Mouse (Mus musculus) midbrain, embryonic 13.5 days (tissue): ENCODE data around the gene Klf11. TPM values are rescaled to one million over a fixed set of nuclear protein-coding genes. Genes with fewer than 3 reads are reported as not detected.

Source experiments
- ATAC-seq: fragments of 200-750 bp; cut with Nextera tagmentation; 2 replicates; pipeline ENCODE4 v1.8.0; 2017; ENCODE audit warnings: mild to moderate bottlenecking, moderate TSS enrichment, moderate library complexity
- H3K27ac ChIP-seq: fragments of 300-500 bp; sonication (generic); 2 replicates; pipeline ENCODE4 v1.5.1; 2015; ENCODE audit warnings: inconsistent platforms, mild to moderate bottlenecking, moderate library complexity
- H3K27me3 ChIP-seq: fragments of 300-500 bp; sonication (generic); 2 replicates; pipeline ENCODE4 v1.6.1; 2015; ENCODE audit warnings: mild to moderate bottlenecking, inconsistent platforms
- H3K36me3 ChIP-seq: fragments of 300-500 bp; sonication (generic); 2 replicates; pipeline ENCODE4 v1.6.1; 2015; ENCODE audit warnings: mild to moderate bottlenecking, inconsistent platforms
- H3K4me1 ChIP-seq: fragments of 300-500 bp; sonication (generic); replicated peaks from 2 replicates; pipeline ENCODE4 v1.6.1; 2015; ENCODE audit warnings: inconsistent platforms
- H3K4me2 ChIP-seq: fragments of 300-500 bp; sonication (generic); replicated peaks from 2 replicates; pipeline ENCODE4 v1.6.1; 2015; ENCODE audit warnings: moderate library complexity, mild to moderate bottlenecking, inconsistent platforms
- H3K4me3 ChIP-seq: fragments of 300-500 bp; sonication (generic); replicated peaks from 2 replicates; pipeline ENCODE4 v1.5.1; 2015; ENCODE audit warnings: mild to moderate bottlenecking, inconsistent platforms
- H3K9ac ChIP-seq: fragments of 300-500 bp; sonication (generic); replicated peaks from 2 replicates; pipeline ENCODE4 v1.6.1; 2015; ENCODE audit warnings: mild to moderate bottlenecking, inconsistent platforms
- H3K9me3 ChIP-seq: fragments of 300-500 bp; sonication (generic); 2 replicates; pipeline ENCODE4 v1.6.1; 2016; ENCODE audit warnings: mild to moderate bottlenecking, inconsistent platforms
- WGBS: fragments of 180-500 bp; shearing (Covaris S2); methylation state at CpG from one replicate; pipeline ENCODE4 v1.1.7; 2015; 5-methylcytosine and 5-hydroxymethylcytosine counted together
- polyA plus RNA-seq: library from polyadenylated mRNA; unstranded; fragments of >200 nt; fragmentation: Nextera tagmentation; extraction: Ambion mirVana; gene quantifications from 2 replicates; pipeline ENCODE4 v1.2.1, GENCODE M21; 2015

Klf11 gene
- polyA plus RNA-seq, 1 experiment from 2014 or later = 16.8 TPM

GRCm38 (mm10) chr12:24656436-24656835 lies 5.4 kb downstream of the Klf11 start:
- Histone ChIP-seq H3K27ac (0 out of 2 replicates have a peak overlapping the region, but pooled peaks have one; percentile 32), H3K36me3 (peaks cover 49% of the 10 kb centered on the region)

GRCm38 (mm10) chr12:24658998-24659397 lies 7.9 kb downstream of the Klf11 start:
- no peak overlapping the region for H3K4me2 ChIP-seq
- no peak overlapping the region for H3K9ac ChIP-seq
- ATAC-seq = no peak
- H3K4me3 ChIP-seq = no peak overlapping the region
- no peak overlapping the region for H3K27ac ChIP-seq
- 97% methylated on average over 4 of the region's 4 CpGs for WGBS
- H3K9me3 ChIP-seq = no peaks in the 10 kb centered on the region
- H3K27me3 ChIP-seq = no peaks in the 10 kb centered on the region
- H3K4me1 ChIP-seq = peaks cover 30% of the 10 kb centered on the region
- H3K36me3 ChIP-seq = peaks cover 61% of the 10 kb centered on the region

More at GRCm38 (mm10) chr12:24656436-24656835, 5.4 kb downstream of the Klf11 start:
- H3K4me3 ChIP-seq = peak overlapping the region; percentile 2; the same call in 1 of the 2 replicates
- ATAC-seq = no peak
- peak overlapping the region; percentile 55; the same call in 1 of the 2 replicates for H3K9ac ChIP-seq
- no peaks in the 10 kb centered on the region for H3K9me3 ChIP-seq
- H3K27me3 ChIP-seq = no peaks in the 10 kb centered on the region
- 75% methylated on average over 3 of the region's 3 CpGs for WGBS
- H3K4me2 ChIP-seq = peak overlapping the region; percentile 40
- peaks cover 49% of the 10 kb centered on the region for H3K4me1 ChIP-seq

GRCm38 (mm10) chr12:24659923-24660322 lies 8.8 kb downstream of the Klf11 start:
- no peak overlapping the region for H3K9ac ChIP-seq
- no peak overlapping the region for H3K4me3 ChIP-seq
- ATAC-seq = no peak
- peaks cover 30% of the 10 kb centered on the region for H3K4me1 ChIP-seq
- H3K27me3 ChIP-seq = no peaks in the 10 kb centered on the region
- no peak overlapping the region for H3K4me2 ChIP-seq
- 92% methylated on average over 9 of the region's 9 CpGs for WGBS
- peaks cover 52% of the 10 kb centered on the region for H3K36me3 ChIP-seq
- H3K27ac ChIP-seq = no peak overlapping the region
- no peaks in the 10 kb centered on the region for H3K9me3 ChIP-seq

GRCm38 (mm10) chr12:24661100-24661499 lies 10.0 kb downstream of the Klf11 start:
- no peak for ATAC-seq
- Histone ChIP-seq H3K4me2 (no peak overlapping the region), H3K27me3 (no peaks in the 10 kb centered on the region), H3K9me3 (no peaks in the 10 kb centered on the region), H3K4me1 (peaks cover 22% of the 10 kb centered on the region), H3K9ac (no peak overlapping the region), H3K36me3 (peaks cover 41% of the 10 kb centered on the region), H3K4me3 (no peak overlapping the region), H3K27ac (no peak overlapping the region)
- 97% methylated on average over 4 of the region's 4 CpGs for WGBS

- no peak overlapping the region for H3K4me2 ChIP-seq
- H3K27ac ChIP-seq = no peak overlapping the region
- H3K36me3 ChIP-seq = peaks cover 40% of the 10 kb centered on the region
- peaks cover 12% of the 10 kb centered on the region for H3K4me1 ChIP-seq
- ATAC-seq = no peak
- WGBS = 92% methylated on average over 5 of the region's 5 CpGs
- H3K9ac ChIP-seq = no peak overlapping the region
- H3K4me3 ChIP-seq = no peak overlapping the region
- H3K9me3 ChIP-seq = no peaks in the 10 kb centered on the region
- H3K27me3 ChIP-seq = no peaks in the 10 kb centered on the region
These were observed 11.1 kb downstream of the Klf11 start for GRCm38 (mm10) chr12:24662131-24662530.

GRCm38 (mm10) chr12:24680096-24680491 lies 29.0 kb downstream of the Klf11 start:
- Histone ChIP-seq H3K4me1 (peaks cover 19% of the 10 kb centered on the region), H3K4me3 (peak overlapping the region; percentile 65), H3K9ac (peak overlapping the region; percentile 81), H3K36me3 (no peaks in the 10 kb centered on the region), H3K27ac (no peak overlapping the region), H3K9me3 (no peaks in the 10 kb centered on the region), H3K4me2 (peak overlapping the region; percentile 88), H3K27me3 (peaks cover 40% of the 10 kb centered on the region)
- ATAC-seq = no peak
- WGBS = 23% methylated on average over 9 of the region's 9 CpGs

- Histone ChIP-seq H3K4me2 (peak overlapping the region; percentile 88), H3K4me3 (peak overlapping the region; percentile 65), H3K27me3 (peaks cover 40% of the 10 kb centered on the region), H3K9me3 (no peaks in the 10 kb centered on the region), H3K9ac (peak overlapping the region; percentile 81), H3K36me3 (no peaks in the 10 kb centered on the region), H3K27ac (no peak overlapping the region), H3K4me1 (peaks cover 19% of the 10 kb centered on the region)
- WGBS = 1% methylated on average over 50 of the region's 61 CpGs
- peak; percentile 84 for ATAC-seq
These were observed 29.6 kb downstream of the Klf11 start for GRCm38 (mm10) chr12:24680492-24681285.

- Histone ChIP-seq H3K4me1 (peaks cover 19% of the 10 kb centered on the region), H3K9me3 (no peaks in the 10 kb centered on the region), H3K9ac (peak within 1 kb of the TSS; percentile 81), H3K27me3 (peaks cover 40% of the 10 kb centered on the region), H3K27ac (no peak within 1 kb of the TSS), H3K36me3 (no peaks in the 10 kb centered on the region), H3K4me3 (peak within 1 kb of the TSS; percentile 65), H3K4me2 (peak within 1 kb of the TSS; percentile 88)
- peak; percentile 66 for ATAC-seq
- 4% methylated on average over 20 of the region's 20 CpGs for WGBS
These were observed 30.4 kb downstream of the Klf11 start, which contains the start of gene Cys1 for GRCm38 (mm10) chr12:24681286-24682023. TSS of gene Cys1 (minus strand) at chr12:24681813.

- no peak overlapping the region for H3K9ac ChIP-seq
- H3K36me3 ChIP-seq = no peaks in the 10 kb centered on the region
- H3K27me3 ChIP-seq = peaks cover 40% of the 10 kb centered on the region
- no peak overlapping the region for H3K4me3 ChIP-seq
- no peaks in the 10 kb centered on the region for H3K9me3 ChIP-seq
- H3K4me1 ChIP-seq = peaks cover 19% of the 10 kb centered on the region
- no peak for ATAC-seq
- 59% methylated on average over 8 of the region's 8 CpGs for WGBS
- H3K4me2 ChIP-seq = no peak overlapping the region
- no peak overlapping the region for H3K27ac ChIP-seq
These were observed 31.5 kb downstream of the Klf11 start for GRCm38 (mm10) chr12:24682563-24682962.

- peaks cover 40% of the 10 kb centered on the region for H3K27me3 ChIP-seq
- no peak overlapping the region for H3K4me3 ChIP-seq
- peaks cover 19% of the 10 kb centered on the region for H3K4me1 ChIP-seq
- WGBS = 75% methylated on average over 7 of the region's 7 CpGs
- no peaks in the 10 kb centered on the region for H3K9me3 ChIP-seq
- H3K36me3 ChIP-seq = no peaks in the 10 kb centered on the region
- H3K4me2 ChIP-seq = no peak overlapping the region
- no peak overlapping the region for H3K27ac ChIP-seq
- ATAC-seq = no peak
- H3K9ac ChIP-seq = no peak overlapping the region
These were observed 32.4 kb downstream of the Klf11 start for GRCm38 (mm10) chr12:24683461-24683860.

GRCm38 (mm10) chr12:24686038-24686695 lies 35.1 kb downstream of the Klf11 start:
- Histone ChIP-seq H3K27ac (no peak overlapping the region), H3K4me2 (no peak overlapping the region), H3K4me1 (peaks cover 9% of the 10 kb centered on the region), H3K9me3 (no peaks in the 10 kb centered on the region), H3K36me3 (no peaks in the 10 kb centered on the region), H3K27me3 (peaks cover 28% of the 10 kb centered on the region), H3K4me3 (no peak overlapping the region), H3K9ac (no peak overlapping the region)
- 85% methylated on average over 6 of the region's 6 CpGs for WGBS
- ATAC-seq = no peak
